Mouse (Mus musculus): ENCODE measurements around the gene Ctbp1.

Ctbp1 gene

DNA sequence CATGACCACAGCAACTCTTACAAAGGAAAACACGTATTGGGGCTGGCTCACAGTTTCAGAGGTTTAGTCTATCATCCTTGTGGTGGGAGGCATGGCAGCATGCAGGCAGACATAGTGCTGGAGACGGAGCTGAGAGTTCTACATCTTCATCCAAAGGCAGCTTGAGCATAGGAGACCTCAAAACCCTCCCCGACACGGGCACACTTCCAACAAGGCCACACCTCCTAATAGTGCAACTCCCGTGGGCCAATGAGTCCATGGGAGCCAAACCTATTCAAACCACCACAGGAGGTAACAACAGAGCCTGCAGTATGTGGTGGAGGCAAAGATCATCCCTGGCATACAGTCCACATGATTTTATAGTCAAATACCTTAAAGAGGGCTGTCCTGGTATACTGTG lies 63.5 kb downstream of the Ctbp1 start:
- in situ Hi-C loops (cut with MboI, MseI) = no loop called here

DNA sequence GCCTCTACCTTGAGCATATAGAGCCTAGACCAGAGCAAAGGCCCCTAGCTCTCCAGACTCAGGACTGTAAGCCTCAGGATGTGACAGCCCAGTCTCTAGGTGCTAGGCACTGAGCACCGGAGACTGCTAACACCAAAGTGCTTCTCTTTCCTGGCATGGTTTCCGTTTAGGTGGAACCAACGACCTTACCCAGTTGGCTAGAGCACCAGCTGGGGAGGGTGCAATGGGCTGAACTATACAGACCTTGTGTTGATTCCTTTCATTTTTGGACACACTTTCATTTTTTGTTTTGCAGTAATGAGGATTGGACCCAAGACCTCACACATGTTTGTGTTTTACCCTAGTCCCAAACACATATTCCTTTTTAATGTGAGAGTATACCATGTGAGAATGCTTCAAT lies 64.3 kb downstream of the Ctbp1 start:
- in situ Hi-C loops (cut with MboI, MseI) = no loop called here

DNA sequence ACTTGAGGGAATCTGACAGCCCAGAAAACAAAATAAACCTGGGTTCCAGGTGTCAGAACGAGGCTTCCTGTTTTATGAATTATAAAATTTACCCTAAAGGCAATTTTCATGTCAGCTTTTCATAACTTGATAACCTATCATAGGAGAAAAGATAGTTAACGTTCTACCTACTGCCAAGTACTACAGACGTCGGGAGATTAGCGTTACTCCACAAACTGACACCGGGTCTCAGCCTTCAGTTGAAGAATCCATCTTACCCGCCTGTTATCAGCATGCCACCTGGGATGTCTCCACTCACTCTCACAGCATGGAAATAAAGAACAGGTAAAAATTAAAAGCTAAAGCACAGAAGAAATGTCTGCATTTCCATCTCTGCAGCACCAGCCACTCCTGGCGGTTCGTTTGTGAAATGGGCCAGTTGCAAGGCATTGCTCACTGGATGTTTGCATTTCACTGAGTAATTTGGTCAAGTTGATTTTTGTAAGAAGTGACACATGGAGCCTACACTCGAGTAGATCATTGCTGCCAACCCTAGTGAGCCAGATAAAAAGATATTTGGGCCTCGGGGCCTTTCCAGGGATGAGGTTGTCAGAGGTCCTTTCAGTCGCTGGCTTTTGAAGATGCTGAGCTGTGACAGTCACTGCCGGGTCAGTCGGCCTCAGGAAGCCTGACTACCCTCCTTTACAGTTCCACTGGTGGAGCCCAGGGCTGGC lies 66.1 kb downstream of the Ctbp1 start:
- in situ Hi-C loops (cut with MboI, MseI) = no loop called here

DNA sequence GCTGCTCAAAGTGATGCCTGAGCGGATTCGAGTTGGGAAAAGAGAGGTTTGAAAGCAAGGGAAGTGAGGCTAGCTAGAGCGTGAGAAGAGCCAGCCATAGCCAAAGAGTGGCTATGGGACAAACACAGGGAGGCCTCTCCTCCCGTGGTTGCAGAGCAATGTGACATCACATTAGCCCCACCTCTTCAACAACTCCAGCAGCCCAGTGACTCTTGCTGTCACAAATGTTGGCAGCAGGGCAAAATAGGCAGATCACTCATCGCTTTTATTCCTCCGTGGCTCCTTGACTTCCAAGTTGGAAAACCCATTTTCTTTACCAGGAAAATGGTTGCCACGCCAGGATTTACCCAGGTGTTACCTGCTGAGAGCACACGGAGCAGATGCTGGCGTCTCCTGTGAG lies 67.7 kb downstream of the Ctbp1 start:
- in situ Hi-C loops (cut with MboI, MseI) = no loop called here

DNA sequence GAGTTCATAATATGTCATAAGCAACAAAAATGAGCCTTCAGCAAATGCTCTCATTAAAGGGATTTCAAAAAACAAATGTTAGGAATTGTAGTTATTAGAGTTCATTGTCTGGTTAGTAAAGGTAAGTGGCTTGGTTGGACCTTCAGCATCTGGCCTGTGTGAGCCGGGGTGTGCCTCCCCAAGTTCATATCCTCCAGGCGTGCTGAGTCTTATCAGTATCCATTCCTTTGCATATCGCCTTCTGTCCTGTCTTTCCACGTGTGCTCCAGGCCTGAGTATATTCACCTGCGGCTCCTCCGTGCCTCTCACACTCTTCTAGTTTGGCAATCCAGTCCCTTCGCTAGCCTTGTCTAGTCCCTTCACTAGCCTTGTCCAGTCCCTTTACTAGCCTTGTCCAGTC lies 68.5 kb downstream of the Ctbp1 start:
- in situ Hi-C loops (cut with MboI, MseI) = no loop called here

DNA sequence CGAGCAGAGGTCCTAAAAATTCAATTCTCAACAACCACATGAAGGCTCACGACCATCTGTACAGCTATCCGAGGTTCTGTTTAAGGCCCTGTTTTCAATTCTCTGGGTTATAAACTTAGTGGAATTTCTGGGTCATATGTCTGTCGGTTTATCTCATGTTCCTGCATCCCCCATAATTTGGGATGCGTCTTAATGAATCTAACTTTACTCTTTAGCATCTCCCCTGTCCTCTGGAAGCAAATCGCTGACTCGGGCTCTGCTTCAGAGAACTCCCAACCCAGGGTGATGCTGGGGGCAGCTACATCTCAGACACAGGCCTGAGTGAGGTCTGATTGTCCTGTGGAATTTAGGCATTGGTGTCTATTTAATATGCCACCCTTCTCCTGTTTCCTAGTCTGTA lies 70.5 kb downstream of the Ctbp1 start:
- in situ Hi-C loops (cut with MboI, MseI) = no loop called here

DNA sequence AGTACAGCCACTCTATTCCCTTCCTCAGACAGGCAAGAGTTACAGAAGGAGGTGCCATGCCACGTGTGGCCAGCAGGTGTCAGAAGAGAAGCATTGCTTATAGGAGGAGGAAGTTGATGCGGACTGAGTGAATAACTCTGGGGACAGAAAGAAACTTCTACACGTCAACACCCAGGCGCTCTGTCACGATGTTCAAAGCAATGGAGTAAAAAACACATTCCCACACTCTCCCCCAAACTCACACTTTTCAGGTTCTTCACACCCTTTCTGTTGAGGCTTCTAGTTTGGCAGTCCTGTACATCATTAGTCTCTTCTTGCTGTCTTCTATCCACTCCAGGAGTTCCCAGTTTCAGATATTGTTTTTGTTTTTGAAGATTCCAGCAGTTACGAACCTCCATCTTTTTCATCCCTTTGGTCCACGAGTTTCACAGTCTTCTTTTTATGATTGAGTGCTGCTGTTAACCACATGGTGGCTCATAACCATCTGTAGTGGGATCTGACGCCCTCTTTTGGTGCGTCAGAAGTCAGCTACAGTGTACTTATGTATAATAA lies 71.0 kb downstream of the Ctbp1 start:
- in situ Hi-C loops (cut with MboI, MseI) = no loop called here

DNA sequence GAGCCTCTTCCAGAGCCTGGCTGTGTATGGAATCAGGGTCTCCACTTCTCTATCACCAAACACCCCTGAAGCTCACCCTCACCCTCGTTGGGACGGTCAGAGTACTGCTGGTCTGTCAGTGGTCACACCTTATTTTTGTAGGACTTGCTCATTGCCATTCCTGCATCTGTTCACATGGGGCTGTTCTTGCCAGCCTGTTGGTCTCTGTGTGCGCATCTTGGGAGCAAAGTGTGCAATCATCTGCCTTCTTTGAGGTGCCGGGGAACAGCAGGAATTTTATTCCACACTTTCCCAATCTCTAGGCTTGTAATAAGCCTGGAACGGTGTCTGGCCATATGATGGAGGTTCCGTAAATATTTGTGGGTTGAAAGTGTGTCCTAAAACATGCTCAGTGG lies 71.6 kb downstream of the Ctbp1 start:
- in situ Hi-C loops (cut with MboI, MseI) = no loop called here

DNA sequence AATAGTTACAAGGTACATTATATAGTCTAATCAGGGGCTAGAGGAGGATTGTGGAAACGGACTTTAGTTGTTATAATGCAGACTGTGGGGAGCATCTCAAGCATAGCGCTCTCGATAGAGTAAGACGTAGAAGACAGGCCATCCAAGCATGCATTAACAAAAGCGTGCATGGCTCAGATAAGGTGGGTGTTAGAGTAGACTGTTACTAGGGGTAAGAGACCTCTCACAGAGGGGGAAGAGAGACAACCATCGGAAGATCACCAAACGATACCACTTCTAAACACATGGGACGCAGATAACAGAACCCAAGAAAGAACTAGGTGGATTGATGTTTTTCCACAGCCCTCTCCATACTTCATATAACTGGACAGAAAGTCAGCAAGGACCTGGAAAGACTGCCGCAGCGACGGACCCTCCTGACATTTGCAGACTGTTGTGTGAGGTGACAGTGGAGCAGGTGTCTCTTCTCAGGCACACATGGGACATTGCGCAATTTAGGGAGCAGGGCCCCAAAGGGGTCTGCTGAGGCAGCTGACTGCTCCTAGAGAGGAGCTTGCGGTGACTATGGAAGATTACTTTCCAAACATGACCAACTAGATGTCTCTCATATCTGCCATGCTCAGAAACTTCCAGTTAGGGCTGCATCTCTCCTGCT lies 72.2 kb downstream of the Ctbp1 start:
- in situ Hi-C loops (cut with MboI, MseI) = no loop called here

DNA sequence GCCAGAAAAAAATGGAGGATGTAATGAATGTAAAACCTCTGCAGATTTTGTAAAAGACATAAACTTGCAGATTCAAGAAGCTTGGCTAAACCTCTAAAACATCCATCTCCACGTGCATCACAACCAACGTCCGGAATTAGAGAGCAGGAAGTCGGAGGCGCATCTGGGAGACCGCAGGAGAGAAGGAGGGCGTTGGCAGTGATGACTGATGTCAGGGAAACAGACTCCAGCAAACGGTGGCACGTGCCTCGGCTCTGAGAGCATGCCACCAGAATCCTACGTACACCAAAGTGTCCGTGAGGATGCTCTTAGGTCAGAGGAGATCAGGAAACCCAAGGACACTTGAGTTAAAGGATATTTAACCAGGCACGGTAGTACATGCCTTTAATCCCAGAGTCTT lies 73.1 kb downstream of the Ctbp1 start:
- in situ Hi-C loops (cut with MboI, MseI) = no loop called here

DNA sequence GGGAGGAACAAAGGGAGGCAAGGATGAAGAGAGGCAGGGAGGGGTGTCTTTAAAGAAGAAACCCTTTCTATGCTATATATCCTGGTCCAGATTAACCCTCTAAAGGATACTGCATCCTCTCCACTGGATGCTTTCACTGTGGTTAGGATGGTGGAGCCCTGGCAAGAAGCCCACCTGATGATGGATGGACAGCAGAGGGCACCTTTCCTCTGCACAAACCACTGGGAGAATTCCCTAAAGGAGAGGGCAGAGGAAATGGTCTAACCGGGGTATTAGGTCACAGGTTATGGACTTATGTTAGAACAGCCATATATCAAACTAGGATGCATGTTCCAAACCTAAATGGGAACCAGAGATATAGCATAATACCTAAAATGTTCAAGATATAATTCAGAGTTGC lies 74.7 kb downstream of the Ctbp1 start:
- in situ Hi-C loops (cut with MboI, MseI) = no loop called here
